Mouse (Mus musculus): ENCODE measurements around the gene Vrk3.
"Not testable (repeated sequence)": the region's sequence is repeated elsewhere in the genome, so short reads cannot be mapped to it uniquely, and the experiment has no call there.

The Vrk3 gene

DNA sequence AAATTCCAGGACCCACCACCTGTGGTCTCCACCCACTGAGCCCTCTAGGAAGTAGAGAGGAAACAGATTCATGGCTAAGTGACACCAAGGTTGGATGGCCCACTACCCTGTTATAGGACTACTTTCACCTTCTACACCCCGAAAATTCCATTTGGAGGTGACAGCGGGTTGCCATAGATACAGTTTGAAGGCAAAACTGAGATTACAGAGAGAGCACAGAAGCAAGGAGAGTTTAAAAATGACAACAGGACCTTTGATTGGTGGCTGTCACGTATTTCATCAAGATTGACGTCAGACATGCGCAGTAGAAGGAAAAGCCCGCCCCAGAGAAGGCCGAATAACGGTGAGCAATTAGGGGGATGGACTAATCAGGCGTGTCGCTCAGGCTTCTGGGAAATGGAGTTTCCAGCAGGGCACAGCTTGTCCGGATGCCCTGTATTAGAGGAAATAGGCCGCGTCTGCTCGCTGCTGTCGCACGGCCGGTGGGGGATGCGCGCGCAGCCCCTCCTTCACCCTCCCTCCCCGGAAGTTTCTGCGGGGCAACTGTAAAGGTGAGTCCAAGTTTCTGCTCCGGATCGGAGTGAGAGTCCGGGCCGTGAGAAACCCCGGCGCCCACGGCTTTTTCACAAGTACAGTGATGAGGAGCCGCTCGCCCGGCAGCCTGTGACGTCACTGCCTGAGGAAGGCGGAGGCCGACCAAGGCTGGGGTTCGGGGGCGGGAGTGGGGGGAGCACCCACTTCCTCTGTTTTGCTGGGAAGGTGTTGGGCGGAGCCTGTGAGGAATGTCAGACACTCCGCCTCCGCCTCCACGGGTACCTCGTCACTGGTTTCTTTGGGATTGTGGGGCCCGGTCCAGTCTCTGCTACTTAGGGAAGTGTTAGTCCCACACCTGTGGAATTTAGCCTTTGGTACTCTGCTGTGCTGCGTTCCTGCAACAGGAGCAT is at the start of gene Vrk3:
Vrk3 (plus strand) TSS at position 313 of the 944 bp plus-strand sequence.
- peak; percentile 93 for DNase-seq (ENCODE audit: extremely low spot score)

- peak; percentile 22 for DNase-seq (ENCODE audit: extremely low spot score)
Observed at GRCm38 (mm10) chr7:44701921-44702320, 46.3 kb upstream of the Vrk3 start.

DNA sequence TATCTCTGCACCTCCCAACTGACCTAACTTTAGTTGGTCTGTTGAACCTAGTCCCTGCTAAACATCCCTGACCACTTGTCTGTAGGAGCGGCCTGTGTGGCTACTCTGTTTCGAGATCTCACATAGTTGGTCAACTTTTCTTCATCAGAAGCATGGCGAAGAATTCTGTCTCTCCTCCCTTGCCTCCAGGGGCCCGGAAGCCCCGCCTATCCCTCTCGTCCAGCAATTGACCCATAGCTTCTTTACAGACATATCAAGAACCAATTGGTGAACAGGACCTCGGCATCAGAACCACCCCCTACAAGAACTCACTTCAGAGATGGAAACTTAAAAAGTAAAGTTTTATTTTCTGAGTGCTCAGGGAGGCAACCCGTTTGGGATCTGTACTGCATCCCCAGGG is 45.2 kb upstream of the Vrk3 start:
- DNase-seq (ENCODE audit: extremely low spot score) = no peak

DNA sequence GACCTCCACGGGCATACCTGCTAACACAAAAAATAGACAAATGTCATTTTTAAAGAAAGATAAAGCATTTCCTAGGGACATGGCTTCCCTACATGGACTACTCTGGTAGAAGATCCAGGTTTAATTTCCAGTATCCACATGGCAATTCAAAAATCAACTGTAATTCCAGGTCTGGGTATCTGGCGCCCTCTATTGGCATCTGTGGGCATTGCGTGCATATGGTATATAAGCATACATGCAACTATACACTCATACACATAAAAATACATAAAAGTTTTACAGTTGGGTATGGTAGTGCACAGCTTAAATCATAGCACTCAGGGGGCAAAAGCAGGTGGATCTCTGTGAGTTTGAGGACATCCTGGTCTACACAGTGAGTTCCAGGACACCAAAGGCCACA is 43.9 kb upstream of the Vrk3 start:
- peak; percentile 14 for DNase-seq (ENCODE audit: extremely low spot score)

- no peak for DNase-seq (ENCODE audit: extremely low spot score)
Observed at GRCm38 (mm10) chr7:44705086-44705485, 43.1 kb upstream of the Vrk3 start.

- DNase-seq (ENCODE audit: extremely low spot score) = no peak
Observed at GRCm38 (mm10) chr7:44706322-44706721, 41.9 kb upstream of the Vrk3 start.

DNA sequence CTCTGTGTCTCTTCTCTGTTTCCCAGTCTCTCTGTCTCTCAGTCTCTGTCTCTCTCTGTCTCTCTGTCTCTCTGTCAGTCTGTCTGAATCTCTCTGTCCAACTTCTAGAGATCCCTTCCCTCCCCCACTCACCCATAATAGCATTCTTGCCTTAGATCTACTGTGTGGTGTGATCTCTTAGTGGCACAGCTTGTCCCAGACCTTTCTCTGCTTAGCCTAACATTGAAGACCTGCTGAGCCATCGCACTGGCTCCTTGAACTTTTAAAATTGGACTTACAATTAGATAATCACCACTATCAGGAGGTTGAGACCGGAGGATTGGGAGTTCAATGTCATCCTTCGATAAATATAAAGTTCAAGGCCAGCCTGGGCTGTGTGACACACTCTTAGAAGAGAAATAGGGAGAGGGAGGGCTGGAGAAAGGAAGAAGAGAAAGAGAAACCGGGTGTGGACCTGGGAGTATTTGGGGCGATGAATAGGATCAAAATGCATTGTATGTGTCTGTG is 41.0 kb upstream of the Vrk3 start:
- DNase-seq (ENCODE audit: extremely low spot score) = no peak

DNA sequence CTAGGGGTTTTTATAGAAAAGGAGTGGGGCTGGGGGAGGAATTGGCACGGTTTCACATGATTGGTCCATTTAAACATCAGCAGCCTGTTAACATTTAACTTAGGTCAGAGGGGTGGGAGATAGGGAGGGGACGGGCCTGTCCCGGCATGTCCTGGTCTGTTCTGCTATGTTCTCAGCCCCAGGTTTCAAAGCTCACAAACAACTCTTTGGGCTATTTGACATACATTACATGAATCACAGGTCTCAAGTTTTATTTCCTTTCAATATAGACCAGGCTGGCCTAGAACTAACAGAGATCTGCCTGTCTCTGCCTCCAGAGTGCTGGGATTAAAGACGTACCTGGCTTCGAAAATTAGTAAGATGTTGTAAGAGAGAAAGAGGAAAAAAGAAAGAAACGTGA is 40.1 kb upstream of the Vrk3 start:
- not testable (repeated sequence) for DNase-seq (ENCODE audit: extremely low spot score)

DNA sequence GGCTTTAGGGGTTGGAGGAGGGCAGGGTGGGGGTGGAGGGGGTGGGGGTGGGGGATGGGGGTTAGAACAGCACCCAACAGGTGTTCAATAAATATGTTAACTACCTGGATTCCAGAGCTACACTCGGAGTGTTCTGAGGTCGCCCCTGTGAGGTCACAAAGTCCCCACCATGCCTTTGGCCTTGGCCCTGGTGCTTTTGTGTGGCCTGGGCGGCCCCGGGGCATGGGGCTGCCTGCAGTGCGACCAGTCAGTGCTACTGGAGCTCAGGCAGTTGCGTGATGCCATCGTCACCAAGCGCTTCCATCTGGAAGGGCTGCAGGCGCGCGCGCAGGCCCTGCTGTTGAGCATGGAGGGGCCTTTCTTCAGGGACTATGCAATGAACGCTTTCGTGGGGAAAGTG is 39.6 kb upstream of the Vrk3 start, which contains the start of gene Izumo2:
Izumo2 (plus strand) TSS at position 169 of the 400 bp plus-strand sequence.
- no peak for DNase-seq (ENCODE audit: extremely low spot score)

- DNase-seq (ENCODE audit: extremely low spot score) = no peak
Observed at GRCm38 (mm10) chr7:44709881-44710280, 38.3 kb upstream of the Vrk3 start.

DNA sequence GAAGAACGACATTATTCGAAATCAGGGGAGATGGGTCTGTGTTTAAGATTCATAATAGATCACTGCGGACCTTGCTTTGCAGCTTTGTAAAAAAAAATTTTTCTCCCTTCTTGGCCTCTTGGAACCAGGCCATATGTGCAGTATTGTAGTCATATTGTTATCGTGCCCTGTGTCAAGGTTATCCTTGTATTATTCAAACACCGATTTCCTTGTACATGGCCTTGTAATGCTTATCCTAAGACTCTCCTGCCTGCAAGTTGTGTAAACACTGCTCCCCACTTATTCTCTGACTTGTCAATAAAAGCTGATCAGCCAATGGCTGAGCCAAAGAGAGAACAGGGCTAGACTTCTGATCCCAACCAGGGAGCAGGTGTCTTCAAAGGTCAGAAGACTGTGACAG is 26.2 kb upstream of the Vrk3 start:
- DNase-seq (ENCODE audit: extremely low spot score) = no peak

DNA sequence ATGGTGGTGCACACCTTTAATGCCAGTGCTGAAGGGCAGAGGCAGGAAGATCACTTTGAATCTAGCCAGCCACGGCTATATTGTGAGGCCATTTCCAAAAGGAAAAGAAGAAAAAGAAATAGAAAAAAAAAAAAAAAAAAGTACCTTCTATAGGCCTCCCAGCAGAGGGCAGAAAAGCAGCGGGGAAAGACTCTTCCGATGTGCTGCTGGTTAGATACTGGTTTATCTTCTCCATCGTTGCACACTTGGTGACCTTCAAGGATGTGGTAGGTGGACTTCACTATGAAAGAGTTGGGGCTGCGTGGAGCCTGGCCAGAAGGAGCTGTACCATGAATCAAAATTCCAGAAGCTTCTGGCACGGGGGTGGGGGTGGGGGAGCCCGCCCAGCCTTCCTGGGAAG is 23.9 kb upstream of the Vrk3 start:
- DNase-seq (ENCODE audit: extremely low spot score) = no peak

- DNase-seq (ENCODE audit: extremely low spot score) = no peak
Observed at GRCm38 (mm10) chr7:44726343-44726742, 21.9 kb upstream of the Vrk3 start.

- DNase-seq (ENCODE audit: extremely low spot score) = no peak
Observed at GRCm38 (mm10) chr7:44727151-44727550, 21.1 kb upstream of the Vrk3 start.

- DNase-seq (ENCODE audit: extremely low spot score) = no peak
Observed at GRCm38 (mm10) chr7:44728082-44728975, 19.9 kb upstream of the Vrk3 start.

DNA sequence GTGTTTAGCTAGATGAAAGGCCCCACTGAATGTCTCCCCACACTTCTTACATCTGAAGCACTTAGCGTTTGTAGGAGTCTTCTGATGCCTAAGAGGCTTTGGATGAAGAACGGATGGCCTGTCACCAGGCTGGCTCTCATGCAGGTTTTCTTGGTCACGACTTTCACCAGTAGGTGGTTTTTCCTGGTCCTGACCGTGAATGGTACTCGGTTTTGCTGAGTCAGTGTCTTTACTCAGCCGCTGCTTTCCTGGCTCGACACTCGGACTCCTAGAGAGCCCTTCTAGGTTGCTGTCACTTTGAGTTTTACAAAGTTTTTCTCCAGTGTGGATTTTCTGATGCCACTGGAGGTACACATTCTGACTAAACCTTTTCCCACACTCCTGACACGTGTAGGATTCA is 14.5 kb upstream of the Vrk3 start:
- no peak for DNase-seq (ENCODE audit: extremely low spot score)

DNA sequence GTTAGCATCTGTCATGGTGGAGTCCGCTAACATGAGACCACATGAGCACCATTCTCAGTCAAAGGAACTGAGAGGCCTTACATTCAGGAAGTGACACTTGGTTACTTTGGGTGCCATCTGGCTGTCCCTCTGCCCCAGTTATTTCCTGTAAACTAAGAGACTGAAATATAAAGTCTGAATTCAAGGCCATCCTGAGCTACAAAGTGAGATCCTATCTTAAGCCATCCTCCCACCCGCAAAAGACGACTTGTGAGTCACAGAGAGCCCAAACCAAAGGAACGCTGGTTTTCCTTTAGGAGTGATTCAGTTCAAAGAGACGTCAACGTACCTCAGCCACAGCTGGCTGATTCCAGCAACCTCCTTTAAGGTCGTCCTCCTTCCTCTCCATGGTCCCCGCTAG is 6.9 kb upstream of the Vrk3 start:
- DNase-seq (ENCODE audit: extremely low spot score) = no peak

GRCm38 (mm10) chr7:44744270-44744669 is 3.9 kb upstream of the Vrk3 start:
- DNase-seq (ENCODE audit: extremely low spot score) = no peak

- peak; percentile 83 for DNase-seq (ENCODE audit: extremely low spot score)
Observed at GRCm38 (mm10) chr7:44745076-44745475, 3.1 kb upstream of the Vrk3 start.

DNA sequence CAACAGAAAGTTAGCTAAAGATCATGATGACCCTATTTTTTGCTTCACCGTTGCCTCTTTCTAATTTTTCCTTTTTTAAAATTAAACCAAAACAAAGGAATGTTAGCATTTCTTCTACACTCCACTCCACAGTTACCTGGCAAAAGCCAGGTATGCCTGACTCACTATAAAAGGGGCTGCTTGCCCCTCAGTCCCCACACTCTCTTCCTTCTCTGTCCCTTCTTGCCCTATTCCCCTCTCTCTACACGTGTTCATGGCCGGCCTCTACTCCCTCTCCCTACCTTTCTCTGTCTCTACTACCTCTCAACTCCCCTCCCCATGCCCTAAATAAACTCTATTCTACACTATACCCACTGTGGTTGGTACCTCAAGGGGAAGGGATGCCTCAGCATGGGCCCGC is 1.1 kb upstream of the Vrk3 start:
- DNase-seq (ENCODE audit: extremely low spot score) = no peak

DNA sequence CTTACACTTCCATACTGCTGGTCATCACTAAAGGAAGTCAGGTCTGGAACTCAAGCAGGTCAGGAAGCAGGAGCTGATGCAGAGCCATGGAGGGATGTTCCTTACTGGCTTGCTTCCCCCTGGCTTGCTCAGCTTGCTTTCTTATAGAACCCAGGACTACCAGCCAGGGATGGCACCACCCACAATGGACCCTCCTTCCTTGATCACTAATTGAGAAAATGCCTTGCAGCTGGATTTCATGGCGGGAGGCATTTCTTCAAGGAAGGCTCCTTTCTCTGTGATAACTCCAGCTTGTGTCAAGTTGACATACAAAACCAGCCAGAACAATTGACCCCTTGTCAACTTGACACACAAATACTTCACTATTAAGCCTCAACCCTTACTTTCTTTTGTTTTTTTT is 2.7 kb downstream of the Vrk3 start, which contains the start of gene Zfp473:
Zfp473 (minus strand) TSS at position 101 of the 400 bp plus-strand sequence.
- DNase-seq (ENCODE audit: extremely low spot score) = not testable (repeated sequence)

DNA sequence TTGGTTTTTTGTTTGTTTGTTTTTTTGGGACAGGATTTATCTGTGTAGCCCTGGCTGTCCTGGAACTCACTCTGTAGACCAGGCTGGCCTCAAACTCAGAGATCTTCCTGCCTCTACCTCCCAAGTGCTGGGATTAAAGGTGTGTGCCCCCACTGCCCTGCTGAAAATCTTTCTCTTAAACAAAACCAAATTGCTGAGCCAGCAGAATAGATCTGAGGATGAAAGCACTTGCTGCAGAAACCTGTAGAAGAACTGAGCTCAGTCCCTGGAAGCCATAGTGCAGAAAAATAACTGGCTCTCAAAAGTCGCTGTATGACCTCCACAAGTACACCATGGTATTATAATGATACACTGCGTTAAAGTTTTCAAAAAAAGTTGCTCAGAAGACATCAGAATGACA is 9.0 kb downstream of the Vrk3 start:
- DNase-seq (ENCODE audit: extremely low spot score) = no peak

Data from embryo, embryonic 9.5 days (tissue).